Mouse (Mus musculus) left cerebral cortex, adult 2 months (tissue): ENCODE measurements around the gene Gm5767. TPM values are rescaled to one million over a fixed set of nuclear protein-coding genes. Genes with fewer than 3 reads are reported as not detected.
"Not testable (repeated sequence)": the region's sequence is repeated elsewhere in the genome, so short reads cannot be mapped to it uniquely, and the experiment has no call there.

ENCODE experiments used
- DNase-seq, 2 experiments: peaks; one replicate each; pipeline ENCODE4 v3.0.0; 2021 to 2022; ENCODE audit warnings: low spot score in 2 of 2, mixed read lengths in 1 of 2; ENCODE audit errors: extremely low spot score in 1 of 2
- H3K27ac ChIP-seq: fragments of 200-600 bp; 2 replicates; pipeline ENCODE4 v1.8.1; 2022
- H3K4me3 ChIP-seq: fragments of 200-600 bp; 2 replicates; pipeline ENCODE4 v1.8.1; 2022
- CTCF ChIP-seq: fragments of 200-600 bp; IDR thresholded peaks from 2 replicates; pipeline ENCODE4 v1.8.1; 2022; ENCODE audit warnings: antibody characterized with exemption, mild to moderate bottlenecking, moderate library complexity
- intact Hi-C: fragments of 180-260 bp; cut with DNase I; formaldehyde crosslinking; loops from one replicate; pipeline ENCODE4 v1.15.1; 2025
- total RNA-seq, 2 experiments: library from RNA; stranded (reverse); gene quantifications; 2 replicates each; pipeline ENCODE4 v1.2.3; 2021

Gm5767 gene
- total RNA-seq, 2 experiments from 2014 or later = not detected

DNA sequence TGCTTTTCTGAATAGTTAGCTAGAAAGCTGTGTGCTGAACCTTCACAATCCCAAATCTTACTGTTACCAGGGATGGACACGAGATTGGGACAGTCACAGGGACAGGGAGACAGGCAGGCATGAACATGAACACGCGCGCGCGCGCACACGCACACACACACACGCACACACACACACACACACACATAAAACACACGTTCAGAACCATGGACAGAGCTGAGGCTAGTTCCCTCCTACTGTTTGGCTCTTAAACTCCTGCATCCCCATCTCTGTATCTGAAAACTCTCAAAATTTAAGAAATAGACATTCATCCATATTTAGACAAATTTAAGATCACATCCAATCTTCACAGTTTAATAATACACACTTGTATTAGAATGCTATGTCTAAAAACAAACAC, 37.2 kb downstream of the Gm5767 start:
- no peak for TF ChIP-seq CTCF
- intact Hi-C loops = no loop called here
- DNase-seq = no peak
- Histone ChIP-seq H3K27ac (no peak overlapping the region), H3K4me3 (no peak overlapping the region)

DNA sequence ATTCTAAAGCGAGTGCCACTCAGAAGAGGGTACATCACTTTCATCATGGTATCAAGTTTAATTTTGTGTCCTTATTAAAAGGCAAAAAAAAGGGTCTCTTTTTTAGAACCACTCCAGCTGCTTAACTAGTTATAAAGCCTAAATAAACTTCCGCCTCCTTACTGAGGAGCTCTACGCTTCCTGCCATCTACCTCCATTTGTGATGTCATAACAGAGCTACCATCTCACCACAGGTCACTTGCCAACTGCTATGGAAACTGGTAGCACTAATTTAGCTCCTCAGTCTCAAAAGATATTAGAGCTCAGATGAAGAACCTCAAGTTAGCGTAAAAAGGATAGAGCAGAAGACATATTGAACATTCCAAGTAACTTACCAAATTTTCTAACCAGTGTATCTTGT, 39.9 kb downstream of the Gm5767 start:
- H3K27ac ChIP-seq = no peak overlapping the region
- TF ChIP-seq CTCF = no peak
- no peak overlapping the region for H3K4me3 ChIP-seq
- intact Hi-C loops = no loop called here
- DNase-seq = no peak

DNA sequence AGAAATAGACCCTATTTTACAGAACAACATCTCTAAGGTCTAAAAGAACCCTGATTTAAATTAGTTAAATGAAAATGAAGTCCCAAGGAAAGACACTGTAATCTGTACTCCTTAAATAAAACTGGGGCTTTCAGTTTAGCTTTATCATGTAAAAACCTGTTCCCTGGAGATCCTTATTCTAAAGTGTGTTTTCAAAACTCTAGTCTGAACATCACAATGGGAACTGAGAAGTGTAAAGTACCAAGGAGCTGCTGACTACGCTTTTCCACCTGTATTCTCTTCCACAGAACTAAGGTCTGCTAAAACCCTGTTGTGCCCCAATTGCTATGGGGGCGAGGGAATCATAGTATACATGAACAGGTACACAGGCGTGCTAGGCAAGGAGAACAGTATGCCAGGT, 43.5 kb downstream of the Gm5767 start:
- no peak overlapping the region for H3K27ac ChIP-seq
- no peak overlapping the region for H3K4me3 ChIP-seq
- intact Hi-C loops = no loop called here
- DNase-seq = no peak
- no peak for TF ChIP-seq CTCF

DNA sequence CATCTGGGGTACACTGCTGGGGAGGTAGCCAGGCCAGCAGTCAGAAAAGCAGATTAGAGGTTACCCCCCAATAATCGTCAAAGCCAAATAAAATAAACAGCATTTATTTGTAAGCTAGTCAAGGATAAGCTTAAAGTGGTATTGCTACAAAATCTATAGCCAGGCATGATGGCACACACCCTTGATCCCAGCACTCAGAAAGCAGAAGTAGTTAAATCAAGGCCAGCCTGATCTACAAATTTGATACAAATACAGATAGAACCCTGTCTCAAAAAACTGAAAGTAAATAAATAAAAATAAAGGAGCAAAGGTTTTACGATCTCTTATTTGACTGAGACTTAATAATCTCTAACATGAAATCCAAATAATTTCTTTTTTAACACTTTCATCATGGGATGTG, 45.2 kb downstream of the Gm5767 start:
- intact Hi-C loops = no loop called here
- no peak overlapping the region for H3K27ac ChIP-seq
- no peak for DNase-seq
- H3K4me3 ChIP-seq = no peak overlapping the region
- no peak for TF ChIP-seq CTCF

DNA sequence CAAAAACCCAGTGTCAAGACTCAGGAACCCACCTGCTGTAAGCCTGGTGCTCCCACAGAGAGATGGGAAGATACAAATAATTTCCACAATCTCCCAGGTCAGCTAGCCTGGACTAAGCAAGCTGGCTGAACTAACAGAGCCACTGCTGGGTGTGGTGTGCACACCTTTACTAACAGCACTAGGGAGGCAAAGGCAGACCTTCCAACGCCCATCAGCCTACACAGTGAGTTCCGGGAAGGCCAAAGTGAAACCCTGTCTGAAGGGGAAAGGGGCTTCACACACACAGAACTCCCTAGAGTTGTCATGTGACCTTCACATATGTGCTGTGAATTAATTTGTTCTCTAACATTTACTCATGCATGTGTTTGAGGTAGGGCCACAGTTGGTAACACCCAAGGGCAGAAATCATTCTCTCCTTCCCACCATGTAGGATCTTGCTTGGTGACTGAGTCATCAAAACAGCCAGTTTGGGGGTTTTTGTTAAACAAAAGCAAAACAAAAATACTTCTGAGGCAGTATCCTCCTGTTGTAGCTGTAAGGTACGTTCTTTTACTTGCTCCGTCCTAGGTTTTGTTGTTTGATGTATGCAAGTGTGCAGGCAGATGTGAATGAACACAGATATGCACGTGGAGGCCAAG, 47.7 kb downstream of the Gm5767 start:
- Histone ChIP-seq H3K27ac (no peak overlapping the region), H3K4me3 (no peak overlapping the region)
- intact Hi-C loops = no loop called here
- no peak for TF ChIP-seq CTCF
- no peak for DNase-seq

DNA sequence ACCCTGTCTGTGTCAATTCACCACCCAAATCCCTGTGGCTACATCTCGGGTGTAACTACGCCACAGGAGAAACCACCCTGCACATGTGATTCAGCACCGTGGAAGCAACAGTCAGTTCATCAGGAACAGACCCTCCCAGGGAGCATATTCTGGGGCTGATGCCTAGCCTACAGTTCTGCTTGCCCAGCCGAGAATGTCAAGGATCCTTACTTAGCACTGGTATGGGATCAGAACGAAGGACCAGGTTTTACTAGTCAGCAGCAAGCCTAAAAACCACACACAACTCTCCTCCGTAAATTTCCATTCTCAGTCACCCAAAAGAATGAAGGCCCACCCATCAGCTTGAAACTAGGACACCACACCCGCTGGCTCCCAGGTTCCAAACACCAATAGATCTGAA, 51.1 kb downstream of the Gm5767 start:
- TF ChIP-seq CTCF = no peak
- intact Hi-C loops = no loop called here
- Histone ChIP-seq H3K4me3 (no peak overlapping the region), H3K27ac (no peak overlapping the region)
- DNase-seq = no peak

DNA sequence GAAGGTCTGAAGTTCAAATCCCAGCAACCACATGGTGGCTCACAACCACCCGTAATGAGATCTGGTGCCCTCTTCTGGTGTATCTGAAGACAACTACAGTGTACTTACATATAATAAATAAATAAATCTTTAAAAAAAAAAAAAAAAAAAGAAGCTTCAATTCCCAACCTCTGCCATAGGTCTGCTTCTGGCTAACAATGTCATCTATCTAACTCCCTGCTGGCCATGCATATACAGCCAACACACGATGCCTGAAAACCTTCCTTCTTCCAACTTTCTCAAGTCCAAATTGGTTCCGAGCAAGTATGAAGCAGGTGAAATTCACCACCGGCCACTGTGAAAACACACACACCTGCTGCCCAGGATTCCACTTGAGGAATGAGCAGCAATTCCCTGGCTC, 51.9 kb downstream of the Gm5767 start:
- H3K4me3 ChIP-seq, H3K27ac ChIP-seq, DNase-seq, intact Hi-C loops: not testable (repeated sequence)

Other genes with a start within 250 kb of the Gm5767 start
- 10 to 100 TPM; 25.3 to 29.6 TPM for gene Mettl22, start 210.0 kb upstream of the Gm5767 start, total RNA-seq
- 100 to 1,000 TPM; 140 to 156 TPM for gene Abat, start 167.3 kb upstream of the Gm5767 start, total RNA-seq
- 10 to 100 TPM; 36.2 to 36.9 TPM for gene Pmm2, start 43.1 kb upstream of the Gm5767 start, total RNA-seq
- gene Tmem186, start 43.1 kb upstream of the Gm5767 start, total RNA-seq = 10 to 100 TPM; 12.5 to 13.1 TPM
- 10 to 100 TPM; 11.2 to 16.4 TPM for gene Carhsp1, start 8.6 kb upstream of the Gm5767 start, total RNA-seq
- gene Usp7, start 111.5 kb downstream of the Gm5767 start, total RNA-seq = 100 to 1,000 TPM; 167 to 182 TPM
- 100 to 1,000 TPM; 111 TPM for gene 1810013L24Rik, start 149.3 kb downstream of the Gm5767 start, total RNA-seq